Mouse (Mus musculus): ENCODE measurements around the gene Rptor. TPM values are rescaled to one million over a fixed set of nuclear protein-coding genes. Genes with fewer than 3 reads are reported as not detected.

Rptor gene
- total RNA-seq, 1 experiment from 2014 or later: 21.4 TPM

DNA sequence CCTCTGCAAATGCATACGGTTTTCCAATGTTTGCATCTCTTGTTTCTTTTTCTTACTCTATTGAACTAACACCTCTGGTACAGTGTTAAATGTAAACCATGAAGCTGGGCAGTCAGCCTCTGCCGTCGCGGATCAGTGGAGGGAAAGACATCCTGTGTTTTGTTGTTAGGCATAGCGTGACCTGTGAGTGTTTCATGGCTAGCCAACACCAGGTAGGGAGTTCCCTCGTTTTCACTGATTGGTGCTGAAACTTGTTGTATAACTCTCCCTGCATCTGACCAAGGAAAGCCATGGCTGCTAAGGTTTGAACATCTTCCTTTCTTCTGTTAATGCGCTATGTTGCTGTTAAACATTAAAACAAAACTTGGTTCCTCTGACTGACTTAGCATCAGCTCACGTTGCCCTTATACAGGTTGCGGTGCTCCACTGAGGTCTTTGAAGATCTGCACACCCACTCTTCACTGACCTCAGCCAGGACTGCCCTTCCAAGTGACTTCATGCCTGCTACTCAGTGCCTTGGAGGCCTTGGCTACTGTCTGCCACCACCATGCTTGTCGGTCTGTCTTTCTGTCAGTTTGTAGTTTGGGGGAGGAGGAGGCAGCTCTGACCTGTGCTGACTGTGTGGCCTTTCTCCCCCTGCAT lies 189.3 kb downstream of the Rptor start:
- ATAC-seq (ENCODE audit: extremely low read depth, insufficient number of reproducible peaks, low FRiP score, poor library complexity, severe bottlenecking): no peak

GRCm38 (mm10) chr11:119793378-119793777 lies 190.7 kb downstream of the Rptor start:
- no peak for ATAC-seq (ENCODE audit: extremely low read depth, insufficient number of reproducible peaks, low FRiP score, poor library complexity, severe bottlenecking)

DNA sequence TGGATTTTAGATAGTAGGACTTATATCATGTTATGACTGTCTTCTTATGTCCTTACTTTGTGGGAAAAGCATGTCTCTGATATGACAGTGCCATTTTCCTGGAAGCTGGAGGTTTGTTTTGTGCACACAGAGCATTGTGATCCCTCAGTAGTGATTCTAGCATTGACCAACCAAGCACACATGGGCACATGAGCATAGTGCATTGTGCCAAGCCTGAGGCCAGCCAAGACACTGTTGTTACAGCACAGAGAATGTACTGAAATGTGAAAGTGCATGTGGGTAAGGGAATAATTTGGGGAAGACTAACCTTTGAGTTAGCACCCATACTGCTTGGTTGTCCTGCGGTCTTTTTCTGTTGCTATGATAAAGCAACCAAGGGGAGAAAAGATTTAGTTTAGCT lies 191.3 kb downstream of the Rptor start:
- ATAC-seq (ENCODE audit: extremely low read depth, insufficient number of reproducible peaks, low FRiP score, poor library complexity, severe bottlenecking): no peak

DNA sequence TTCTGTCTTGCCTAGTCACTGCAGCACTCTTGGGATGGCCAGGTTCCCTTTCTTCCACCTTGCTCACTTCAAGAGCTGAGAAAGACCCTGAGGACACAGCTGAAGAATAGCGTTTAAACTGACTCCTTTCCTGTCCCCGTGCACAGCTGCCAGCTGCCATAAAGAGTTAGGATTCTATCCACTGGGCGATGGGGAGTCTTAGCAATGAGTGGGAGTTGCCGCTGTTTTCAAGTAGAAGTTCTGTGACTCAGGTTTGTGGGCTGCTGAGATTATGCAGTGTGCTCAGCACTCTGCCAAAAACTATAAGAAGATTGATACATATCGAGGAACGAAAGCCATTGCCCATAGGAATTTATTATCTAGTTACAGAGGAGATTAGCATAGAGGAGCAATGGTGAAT lies 192.0 kb downstream of the Rptor start:
- ATAC-seq (ENCODE audit: extremely low read depth, insufficient number of reproducible peaks, low FRiP score, poor library complexity, severe bottlenecking): no peak

GRCm38 (mm10) chr11:119796406-119796805 lies 193.7 kb downstream of the Rptor start:
- no peak for ATAC-seq (ENCODE audit: extremely low read depth, insufficient number of reproducible peaks, low FRiP score, poor library complexity, severe bottlenecking)

- ATAC-seq (ENCODE audit: extremely low read depth, insufficient number of reproducible peaks, low FRiP score, poor library complexity, severe bottlenecking): no peak
Measured at GRCm38 (mm10) chr11:119796846-119797245, 194.1 kb downstream of the Rptor start.

- ATAC-seq (ENCODE audit: extremely low read depth, insufficient number of reproducible peaks, low FRiP score, poor library complexity, severe bottlenecking): no peak
Measured at GRCm38 (mm10) chr11:119799536-119799935, 196.8 kb downstream of the Rptor start.

- no peak for ATAC-seq (ENCODE audit: extremely low read depth, insufficient number of reproducible peaks, low FRiP score, poor library complexity, severe bottlenecking)
Measured at GRCm38 (mm10) chr11:119801855-119802254, 199.2 kb downstream of the Rptor start.

DNA sequence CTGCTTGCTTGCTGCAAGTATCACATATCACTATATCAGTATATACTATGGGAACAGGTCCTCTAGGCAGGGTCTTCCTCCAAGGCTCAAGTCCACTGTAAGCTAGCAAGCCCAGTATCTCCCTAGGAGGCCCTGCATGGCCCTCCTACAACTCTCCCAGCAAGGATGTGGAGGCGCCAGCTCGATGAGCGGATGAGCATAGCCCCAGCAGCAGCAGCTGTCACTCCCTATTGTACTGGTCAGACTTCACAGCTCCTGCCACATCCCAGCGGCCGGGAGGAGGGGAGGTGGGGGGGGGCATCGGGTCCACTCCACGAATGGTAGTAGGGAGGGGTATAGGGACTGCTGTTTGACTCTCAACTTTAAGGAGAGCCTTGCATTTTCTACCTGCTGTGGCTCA lies 200.2 kb downstream of the Rptor start:
- ATAC-seq (ENCODE audit: extremely low read depth, insufficient number of reproducible peaks, low FRiP score, poor library complexity, severe bottlenecking): no peak

GRCm38 (mm10) chr11:119804392-119804791 lies 201.7 kb downstream of the Rptor start:
- ATAC-seq (ENCODE audit: extremely low read depth, insufficient number of reproducible peaks, low FRiP score, poor library complexity, severe bottlenecking): no peak

DNA sequence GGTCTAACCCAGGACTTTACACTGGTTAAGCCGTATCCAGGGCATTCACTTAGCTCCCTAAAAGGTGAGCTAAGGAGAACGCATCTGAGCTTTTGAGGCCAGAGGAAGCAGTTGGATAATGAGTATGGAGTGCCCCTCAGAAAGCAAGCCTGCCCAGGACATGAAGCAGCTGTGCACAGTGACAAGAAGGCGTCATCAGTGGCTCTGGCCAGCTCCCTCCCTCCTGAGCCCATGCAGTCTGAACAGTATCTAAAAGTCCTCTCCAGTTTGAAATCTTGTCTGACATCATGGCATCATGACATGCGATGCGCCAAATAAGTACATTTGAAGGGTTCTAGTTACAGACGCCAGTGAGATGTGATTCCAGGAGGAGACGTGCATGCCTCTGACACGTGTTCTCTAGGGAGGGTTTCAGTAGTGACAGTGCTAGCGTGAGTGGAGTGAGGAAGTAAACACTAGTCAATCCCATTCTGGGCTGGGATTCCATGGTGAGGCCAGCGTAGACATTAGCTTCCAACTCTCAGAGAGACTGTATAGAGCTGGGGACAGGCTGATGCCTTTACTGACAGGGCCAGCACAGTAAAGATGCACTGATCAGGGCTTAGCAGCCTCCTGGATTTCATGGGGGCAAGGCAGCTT lies 202.5 kb downstream of the Rptor start:
- ATAC-seq (ENCODE audit: extremely low read depth, insufficient number of reproducible peaks, low FRiP score, poor library complexity, severe bottlenecking): no peak

GRCm38 (mm10) chr11:119806539-119806938 lies 203.8 kb downstream of the Rptor start:
- ATAC-seq (ENCODE audit: extremely low read depth, insufficient number of reproducible peaks, low FRiP score, poor library complexity, severe bottlenecking): no peak

- no peak for ATAC-seq (ENCODE audit: extremely low read depth, insufficient number of reproducible peaks, low FRiP score, poor library complexity, severe bottlenecking)
Measured at GRCm38 (mm10) chr11:119807431-119808031, 204.8 kb downstream of the Rptor start.

DNA sequence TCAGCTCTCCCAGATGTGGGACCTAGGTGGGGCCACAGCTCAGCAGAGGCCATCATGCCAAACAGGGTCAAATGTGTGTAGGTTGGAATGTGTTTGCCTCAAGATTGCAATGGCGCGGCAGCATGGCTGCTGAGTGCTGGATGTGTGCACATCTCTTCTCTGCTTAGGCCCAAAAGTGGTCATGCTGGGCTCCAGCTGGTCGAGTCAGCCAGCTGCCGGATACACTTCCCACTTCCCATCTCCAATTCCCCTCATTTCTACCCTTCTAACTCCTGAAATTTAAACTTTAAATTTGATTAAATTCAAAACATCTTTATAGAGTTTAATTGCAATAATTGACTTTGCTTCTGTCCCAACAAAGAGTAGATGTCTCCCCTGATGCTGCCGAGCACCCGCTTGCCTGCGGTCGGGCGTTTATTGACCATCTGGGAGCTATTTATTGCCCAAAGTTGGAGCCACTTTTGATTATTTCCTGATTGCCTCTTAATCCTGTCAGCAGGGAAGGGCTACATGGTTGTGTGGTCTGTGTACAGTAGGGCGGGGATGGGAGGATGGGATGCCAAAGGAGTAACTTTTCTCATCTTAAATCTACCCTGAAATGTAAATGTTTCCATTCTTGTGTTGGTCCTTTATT lies 206.1 kb downstream of the Rptor start:
- ATAC-seq (ENCODE audit: extremely low read depth, insufficient number of reproducible peaks, low FRiP score, poor library complexity, severe bottlenecking): no peak

GRCm38 (mm10) chr11:119809309-119809708 lies 206.6 kb downstream of the Rptor start:
- no peak for ATAC-seq (ENCODE audit: extremely low read depth, insufficient number of reproducible peaks, low FRiP score, poor library complexity, severe bottlenecking)

DNA sequence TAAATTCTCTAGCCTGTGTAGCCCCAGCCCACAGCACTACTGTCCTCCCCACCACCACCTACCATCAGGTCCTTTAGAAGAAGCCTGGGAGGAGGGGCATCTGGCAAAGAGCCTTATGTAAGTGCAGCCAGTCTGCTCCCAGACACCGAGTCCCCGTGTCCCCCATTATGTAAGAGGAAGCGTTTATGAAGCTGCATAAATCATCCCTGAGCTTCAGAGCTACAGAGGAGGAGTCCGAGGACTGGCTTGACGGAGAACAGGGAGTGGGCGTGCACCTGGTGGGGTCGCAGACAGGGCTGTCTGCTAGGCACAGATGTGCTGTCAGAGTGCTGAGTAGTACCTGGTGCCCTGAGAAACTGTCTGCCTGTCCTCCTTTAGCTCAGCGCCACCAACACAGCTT lies 208.3 kb downstream of the Rptor start:
- no peak for ATAC-seq (ENCODE audit: extremely low read depth, insufficient number of reproducible peaks, low FRiP score, poor library complexity, severe bottlenecking)

DNA sequence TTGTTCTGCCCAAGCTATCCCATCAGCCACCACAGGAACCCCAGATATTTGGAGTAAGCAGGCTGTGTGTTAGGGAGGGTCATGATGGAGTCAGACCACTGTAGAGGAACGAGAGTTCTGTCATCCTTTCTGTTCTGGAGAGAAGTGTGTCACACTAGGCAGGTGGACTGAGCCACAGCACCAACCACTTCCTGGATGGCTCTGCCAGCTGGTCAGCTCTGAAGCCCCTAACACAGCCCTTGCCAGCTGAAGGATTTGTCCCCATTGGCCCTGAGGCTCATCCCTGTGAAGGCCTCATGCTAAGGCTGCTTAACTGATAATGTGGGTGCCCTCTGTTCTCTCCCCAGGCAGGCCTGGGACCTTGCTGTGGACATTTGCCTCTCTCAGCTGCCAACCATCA lies 208.9 kb downstream of the Rptor start:
- no peak for ATAC-seq (ENCODE audit: extremely low read depth, insufficient number of reproducible peaks, low FRiP score, poor library complexity, severe bottlenecking)

- ATAC-seq (ENCODE audit: extremely low read depth, insufficient number of reproducible peaks, low FRiP score, poor library complexity, severe bottlenecking): no peak
Measured at GRCm38 (mm10) chr11:119812093-119812492, 209.4 kb downstream of the Rptor start.

- no peak for ATAC-seq (ENCODE audit: extremely low read depth, insufficient number of reproducible peaks, low FRiP score, poor library complexity, severe bottlenecking)
Measured at GRCm38 (mm10) chr11:119814035-119814558, 211.4 kb downstream of the Rptor start.
